Mouse (Mus musculus): ENCODE measurements around the gene Gm3029.
"Not testable (repeated sequence)": the region's sequence is repeated elsewhere in the genome, so short reads cannot be mapped to it uniquely, and the experiment has no call there.

Gene Gm3029

DNA sequence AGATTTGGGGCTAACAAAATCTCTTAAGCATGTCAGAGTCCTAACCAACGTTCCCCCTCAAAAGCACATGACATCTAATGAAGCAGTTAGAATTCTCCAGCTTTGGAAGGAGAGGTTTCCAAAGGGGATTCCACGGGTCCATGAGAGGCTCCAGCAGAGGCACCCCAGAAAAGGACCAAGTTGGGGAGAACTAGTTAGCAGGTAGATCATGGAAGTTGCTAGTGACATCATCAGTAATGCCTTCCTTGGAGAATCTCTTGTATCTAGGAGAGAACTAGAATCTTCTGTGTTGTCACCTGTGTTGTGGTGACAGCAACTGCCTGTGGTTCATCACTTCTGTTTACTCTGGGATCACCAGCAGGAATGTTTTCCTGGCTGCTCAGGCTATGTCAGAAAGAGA, at the start of gene Gm3029:
Gm3029 (plus strand) TSS at position 301 of the 400 bp plus-strand sequence.
- not testable (repeated sequence) for DNase-seq (ENCODE audit: low spot score)

DNA sequence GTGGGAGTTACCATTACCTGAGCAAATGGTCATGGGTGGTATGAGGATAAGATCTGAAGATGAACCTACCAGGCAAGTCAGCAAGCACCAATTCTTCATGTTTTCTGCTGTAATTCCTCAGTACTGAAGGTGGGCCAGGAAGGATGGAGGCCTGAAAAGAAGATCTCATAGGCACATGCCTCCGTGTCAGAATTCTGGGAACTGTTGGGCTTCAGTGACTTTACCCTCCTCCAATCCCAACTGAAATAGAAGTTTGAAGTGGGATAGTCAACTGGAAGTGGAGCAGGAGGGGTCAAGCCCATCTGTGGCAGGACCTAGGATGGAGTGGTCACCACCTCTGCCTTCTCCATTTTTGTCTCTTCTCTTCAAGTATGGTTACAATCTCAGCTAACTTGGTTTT, 47.7 kb upstream of the Gm3029 start, which contains the start of gene Gm2916:
Gm2916 (plus strand) TSS at position 301 of the 400 bp plus-strand sequence.
- DNase-seq (ENCODE audit: low spot score), result not testable (repeated sequence)

DNA sequence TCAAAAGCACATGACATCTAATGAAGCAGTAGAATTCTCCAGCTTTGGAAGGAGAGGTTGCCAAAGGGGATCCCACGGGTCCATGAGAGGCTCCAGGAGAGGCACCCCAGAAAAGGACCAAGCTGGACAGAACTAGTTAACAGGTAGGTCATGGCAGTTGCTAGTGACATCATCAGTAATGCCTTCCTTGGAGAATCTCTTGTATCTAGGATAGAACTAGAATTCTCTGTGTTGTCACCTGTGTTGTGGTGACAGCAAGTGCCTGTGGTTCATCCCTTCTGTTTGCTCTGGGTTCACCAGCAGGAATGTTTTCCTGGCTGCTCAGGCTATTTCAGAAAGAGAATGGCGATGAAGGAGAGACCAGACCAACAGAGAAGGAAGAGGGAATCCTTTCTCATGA, 31.7 kb downstream of the Gm3029 start, which contains the start of gene Gm3095:
Gm3095 (plus strand) TSS at position 301 of the 400 bp plus-strand sequence.
- DNase-seq (ENCODE audit: low spot score), result not testable (repeated sequence)

Measured in testis, postnatal 14 days (tissue).